Mouse (Mus musculus): ENCODE results near the gene Notch2. TPM values are rescaled to one million over a fixed set of nuclear protein-coding genes. Genes with fewer than 3 reads are reported as not detected.

Notch2 gene
- total RNA-seq, 2 experiments from 2014 or later, result 11.0 to 16.3 TPM

GRCm38 (mm10) chr3:98063186-98063771 lies 50.0 kb downstream of the Notch2 start:
- ATAC-seq (replicated peaks; ENCODE audit: low FRiP score, poor library complexity, severe bottlenecking), result peak; percentile 44

- 0 out of 2 replicates have a peak, but pooled peaks have one; percentile 20 for ATAC-seq (replicated peaks; ENCODE audit: low FRiP score, poor library complexity, severe bottlenecking)
Measured at GRCm38 (mm10) chr3:98063833-98064232, 50.5 kb downstream of the Notch2 start.

GRCm38 (mm10) chr3:98065004-98065403 lies 51.7 kb downstream of the Notch2 start:
- ATAC-seq (replicated peaks; ENCODE audit: low FRiP score, poor library complexity, severe bottlenecking), result no peak

GRCm38 (mm10) chr3:98066434-98066833 lies 53.1 kb downstream of the Notch2 start:
- no peak for ATAC-seq (replicated peaks; ENCODE audit: low FRiP score, poor library complexity, severe bottlenecking)

- ATAC-seq (replicated peaks; ENCODE audit: low FRiP score, poor library complexity, severe bottlenecking), result no peak
Measured at GRCm38 (mm10) chr3:98067413-98067812, 54.1 kb downstream of the Notch2 start.

GRCm38 (mm10) chr3:98067852-98068491 lies 54.6 kb downstream of the Notch2 start:
- no peak for ATAC-seq (replicated peaks; ENCODE audit: low FRiP score, poor library complexity, severe bottlenecking)

- ATAC-seq (replicated peaks; ENCODE audit: low FRiP score, poor library complexity, severe bottlenecking), result no peak
Measured at GRCm38 (mm10) chr3:98069161-98069560, 55.8 kb downstream of the Notch2 start.

- ATAC-seq (replicated peaks; ENCODE audit: low FRiP score, poor library complexity, severe bottlenecking), result no peak
Measured at GRCm38 (mm10) chr3:98069856-98070255, 56.5 kb downstream of the Notch2 start.

GRCm38 (mm10) chr3:98072570-98072969 lies 59.2 kb downstream of the Notch2 start:
- ATAC-seq (replicated peaks; ENCODE audit: low FRiP score, poor library complexity, severe bottlenecking), result no peak

- ATAC-seq (replicated peaks; ENCODE audit: low FRiP score, poor library complexity, severe bottlenecking), result no peak
Measured at GRCm38 (mm10) chr3:98073545-98073944, 60.2 kb downstream of the Notch2 start.

- no peak for ATAC-seq (replicated peaks; ENCODE audit: low FRiP score, poor library complexity, severe bottlenecking)
Measured at GRCm38 (mm10) chr3:98074622-98075231, 61.4 kb downstream of the Notch2 start.

GRCm38 (mm10) chr3:98077866-98078265 lies 64.5 kb downstream of the Notch2 start:
- ATAC-seq (replicated peaks; ENCODE audit: low FRiP score, poor library complexity, severe bottlenecking), result no peak

GRCm38 (mm10) chr3:98078816-98079215 lies 65.5 kb downstream of the Notch2 start:
- ATAC-seq (replicated peaks; ENCODE audit: low FRiP score, poor library complexity, severe bottlenecking), result no peak

GRCm38 (mm10) chr3:98079601-98080215 lies 66.4 kb downstream of the Notch2 start:
- ATAC-seq (replicated peaks; ENCODE audit: low FRiP score, poor library complexity, severe bottlenecking), result peak; percentile 61

GRCm38 (mm10) chr3:98080630-98081029 lies 67.3 kb downstream of the Notch2 start:
- ATAC-seq (replicated peaks; ENCODE audit: low FRiP score, poor library complexity, severe bottlenecking), result no peak

GRCm38 (mm10) chr3:98082188-98082587 lies 68.9 kb downstream of the Notch2 start:
- ATAC-seq (replicated peaks; ENCODE audit: low FRiP score, poor library complexity, severe bottlenecking), result peak; percentile 71

GRCm38 (mm10) chr3:98082972-98083371 lies 69.6 kb downstream of the Notch2 start:
- ATAC-seq (replicated peaks; ENCODE audit: low FRiP score, poor library complexity, severe bottlenecking), result no peak

GRCm38 (mm10) chr3:98084061-98084655 lies 70.8 kb downstream of the Notch2 start:
- no peak for ATAC-seq (replicated peaks; ENCODE audit: low FRiP score, poor library complexity, severe bottlenecking)

- no peak for ATAC-seq (replicated peaks; ENCODE audit: low FRiP score, poor library complexity, severe bottlenecking)
Measured at GRCm38 (mm10) chr3:98084870-98085269, 71.5 kb downstream of the Notch2 start.

- peak; percentile 84 for ATAC-seq (replicated peaks; ENCODE audit: low FRiP score, poor library complexity, severe bottlenecking)
Measured at GRCm38 (mm10) chr3:98085812-98086268, 72.5 kb downstream of the Notch2 start.

Data from erythroid progenitor cell, adult 5-6 weeks (primary cell).